Mouse (Mus musculus): Measurements from ENCODE around the gene Spred2.

Gene Spred2

GRCm38 (mm10) chr11:19984029-19984428 lies 59.9 kb downstream of the Spred2 start:
- no peak for DNase-seq (ENCODE audit: low read depth)

- DNase-seq (ENCODE audit: low read depth), result no peak
These were observed 61.2 kb downstream of the Spred2 start for GRCm38 (mm10) chr11:19985283-19985854.

- no peak for DNase-seq (ENCODE audit: low read depth)
These were observed 62.3 kb downstream of the Spred2 start for GRCm38 (mm10) chr11:19986443-19986861.

- no peak for DNase-seq (ENCODE audit: low read depth)
These were observed 62.9 kb downstream of the Spred2 start for GRCm38 (mm10) chr11:19986871-19987755.

GRCm38 (mm10) chr11:19987756-19988091 lies 63.5 kb downstream of the Spred2 start:
- no peak for DNase-seq (ENCODE audit: low read depth)

- DNase-seq (ENCODE audit: low read depth), result no peak
These were observed 64.0 kb downstream of the Spred2 start for GRCm38 (mm10) chr11:19988224-19988623.

- DNase-seq (ENCODE audit: low read depth), result no peak
These were observed 64.5 kb downstream of the Spred2 start for GRCm38 (mm10) chr11:19988631-19989030.

- DNase-seq (ENCODE audit: low read depth), result no peak
These were observed 65.2 kb downstream of the Spred2 start for GRCm38 (mm10) chr11:19989141-19989910.

- DNase-seq (ENCODE audit: low read depth), result no peak
These were observed 66.6 kb downstream of the Spred2 start for GRCm38 (mm10) chr11:19990731-19991130.

- no peak for DNase-seq (ENCODE audit: low read depth)
These were observed 67.3 kb downstream of the Spred2 start for GRCm38 (mm10) chr11:19991303-19991976.

- no peak for DNase-seq (ENCODE audit: low read depth)
These were observed 68.4 kb downstream of the Spred2 start for GRCm38 (mm10) chr11:19992341-19993281.

GRCm38 (mm10) chr11:19993753-19994152 lies 69.6 kb downstream of the Spred2 start:
- peak; percentile 51 for DNase-seq (ENCODE audit: low read depth)

GRCm38 (mm10) chr11:19994262-19994790 lies 70.2 kb downstream of the Spred2 start:
- DNase-seq (ENCODE audit: low read depth), result no peak

- no peak for DNase-seq (ENCODE audit: low read depth)
These were observed 73.8 kb downstream of the Spred2 start for GRCm38 (mm10) chr11:19997940-19998339.

GRCm38 (mm10) chr11:20002883-20003282 lies 78.7 kb downstream of the Spred2 start:
- no peak for DNase-seq (ENCODE audit: low read depth)

- DNase-seq (ENCODE audit: low read depth), result no peak
These were observed 83.5 kb downstream of the Spred2 start for GRCm38 (mm10) chr11:20007701-20008100.

GRCm38 (mm10) chr11:20011210-20011978 lies 87.2 kb downstream of the Spred2 start:
- DNase-seq (ENCODE audit: low read depth), result no peak

GRCm38 (mm10) chr11:20013366-20013765 lies 89.2 kb downstream of the Spred2 start:
- no peak for DNase-seq (ENCODE audit: low read depth)

GRCm38 (mm10) chr11:20017937-20018336 lies 93.8 kb downstream of the Spred2 start:
- DNase-seq (ENCODE audit: low read depth), result no peak

GRCm38 (mm10) chr11:20018905-20019304 lies 94.7 kb downstream of the Spred2 start:
- DNase-seq (ENCODE audit: low read depth), result no peak
